Mouse (Mus musculus): Measurements from ENCODE around the gene Gm3591. TPM values are rescaled to one million over a fixed set of nuclear protein-coding genes. Genes with fewer than 3 reads are reported as not detected.
A peak's percentile ranks its signal among the peaks of the same experiment; 100 is the strongest.
"Not testable (repeated sequence)": the region's sequence is repeated elsewhere in the genome, so short reads cannot be mapped to it uniquely, and the experiment has no call there.

Gm3591 gene
- 1.3 and 2.6 TPM in 2 replicates for polyA plus RNA-seq (2016; fragmentation: Nextera tagmentation; extraction: Ambion mirVana)

DNA sequence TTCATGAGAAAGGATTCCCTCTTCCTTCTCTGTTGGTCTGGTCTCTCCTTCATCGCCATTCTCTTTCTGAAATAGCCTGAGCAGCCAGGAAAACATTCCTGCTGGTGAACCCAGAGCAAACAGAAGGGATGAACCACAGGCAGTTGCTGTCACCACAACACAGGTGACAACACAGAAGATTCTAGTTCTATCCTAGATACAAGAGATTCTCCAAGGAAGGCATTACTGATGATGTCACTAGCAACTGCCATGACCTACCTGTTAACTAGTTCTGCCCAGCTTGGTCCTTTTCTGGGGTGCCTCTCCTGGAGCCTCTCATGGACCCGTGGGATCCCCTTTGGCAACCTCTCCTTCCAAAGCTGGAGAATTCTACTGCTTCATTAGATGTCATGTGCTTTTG, at the start of gene Gm3591:
Gene Gm3591 (minus strand): TSS at position 101 of the 400 bp plus-strand sequence.
- ATAC-seq (ENCODE audit: low FRiP score); H3K9me3 ChIP-seq (replicated peaks); H3K4me2 ChIP-seq (replicated peaks); H3K27ac ChIP-seq; H3K9ac ChIP-seq; H3K27me3 ChIP-seq; H3K4me3 ChIP-seq; H3K36me3 ChIP-seq; H3K4me1 ChIP-seq: not testable (repeated sequence)
- no CpG with 5 or more reads among the region's 2 CpGs for WGBS

DNA sequence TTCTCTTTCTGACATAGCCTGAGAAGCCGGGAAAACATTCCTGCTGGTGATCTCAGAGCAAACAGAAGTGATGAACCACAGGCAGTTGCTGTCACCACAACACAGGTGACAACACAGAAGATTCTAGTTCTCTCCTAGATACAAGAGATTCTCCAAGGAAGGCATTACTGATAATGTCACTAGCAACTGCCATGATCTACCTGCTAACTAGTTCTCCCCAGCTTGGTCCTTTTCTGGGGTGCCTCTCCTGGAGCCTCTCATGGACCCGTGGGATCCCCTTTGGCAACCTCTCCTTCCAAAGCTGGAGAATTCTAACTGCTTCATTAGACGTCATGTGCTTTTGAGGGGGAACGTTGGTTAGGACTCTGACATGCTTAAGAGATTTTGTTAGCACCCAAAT, 32.2 kb upstream of the Gm3591 start, which contains the start of gene Gm3594:
Gene Gm3594 (minus strand): TSS at position 101 of the 400 bp plus-strand sequence.
- no CpG with 5 or more reads among the region's 4 CpGs for WGBS
- not testable (repeated sequence) for H3K9ac ChIP-seq; H3K4me3 ChIP-seq; H3K27me3 ChIP-seq; H3K4me1 ChIP-seq; H3K4me2 ChIP-seq (replicated peaks); H3K9me3 ChIP-seq (replicated peaks); H3K36me3 ChIP-seq; H3K27ac ChIP-seq; ATAC-seq (ENCODE audit: low FRiP score)

DNA sequence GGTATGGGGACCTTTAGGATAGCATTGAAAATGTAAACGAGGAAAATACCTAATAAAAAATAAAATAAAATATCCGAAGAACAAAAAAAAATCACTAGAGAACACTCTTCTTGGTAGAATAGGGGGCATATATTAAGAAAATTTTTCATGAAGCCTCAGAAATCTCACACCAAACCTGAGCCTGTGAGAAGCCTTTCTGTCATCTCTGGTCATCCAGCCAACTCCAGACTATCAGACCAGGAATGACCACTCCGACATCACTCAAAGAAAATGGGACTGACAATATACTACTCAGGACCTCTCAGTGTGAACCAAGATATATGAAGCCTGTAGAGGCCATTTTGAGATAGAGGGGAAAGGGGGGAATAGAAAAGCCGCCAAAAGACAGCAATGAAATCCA, 28.5 kb upstream of the Gm3591 start:
- not testable (repeated sequence) for H3K27ac ChIP-seq; H3K27me3 ChIP-seq; H3K36me3 ChIP-seq; H3K9ac ChIP-seq; ATAC-seq (ENCODE audit: low FRiP score); H3K4me3 ChIP-seq; H3K4me2 ChIP-seq (replicated peaks); H3K9me3 ChIP-seq (replicated peaks); H3K4me1 ChIP-seq
- WGBS: 81% methylated on average over 2 of the region's 4 CpGs

DNA sequence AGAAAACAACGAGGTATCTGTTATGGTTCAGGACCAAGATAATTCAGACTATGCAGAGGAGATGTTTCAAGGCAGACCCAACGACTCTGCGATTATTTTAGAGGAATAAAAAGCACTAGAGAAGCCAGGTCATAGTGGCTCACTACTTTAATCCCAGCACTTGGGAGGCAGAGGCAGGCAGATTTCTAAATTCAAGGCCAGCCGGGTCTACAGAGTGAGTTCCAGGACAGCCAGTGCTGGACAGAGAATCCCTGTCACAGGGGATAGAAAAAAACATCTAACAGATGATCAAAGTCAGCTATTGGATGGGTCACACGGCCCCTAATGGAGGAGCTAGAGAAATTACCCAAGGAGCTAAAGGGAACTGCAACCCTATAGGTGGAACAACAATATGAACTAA, 27.9 kb upstream of the Gm3591 start:
- not testable (repeated sequence) for H3K27ac ChIP-seq; H3K9ac ChIP-seq; H3K4me3 ChIP-seq; H3K27me3 ChIP-seq; H3K4me2 ChIP-seq (replicated peaks); H3K4me1 ChIP-seq; ATAC-seq (ENCODE audit: low FRiP score); H3K9me3 ChIP-seq (replicated peaks); H3K36me3 ChIP-seq
- 57% methylated on average over 1 of the region's 5 CpGs for WGBS

DNA sequence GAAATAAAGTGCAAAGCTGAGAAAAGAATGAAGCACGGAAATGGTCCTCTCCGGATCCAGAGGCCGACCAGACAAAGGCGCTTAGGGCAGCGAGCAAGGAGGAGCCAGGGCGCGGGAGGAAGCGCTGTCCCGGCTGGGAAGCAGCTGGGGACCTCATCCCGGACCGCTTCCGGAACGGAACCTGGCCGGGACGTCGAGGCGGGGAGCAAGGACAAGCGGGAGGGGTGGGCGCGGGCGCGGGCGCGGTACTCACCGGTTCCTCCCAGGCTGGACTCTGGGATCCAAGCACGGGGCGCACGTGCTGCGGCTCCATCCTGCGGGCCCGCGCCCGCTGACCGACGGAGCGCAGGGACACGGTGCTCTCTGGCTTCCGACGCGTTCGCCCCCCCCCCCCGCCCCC, 14.5 kb upstream of the Gm3591 start:
- 4% methylated on average over 39 of the region's 42 CpGs for WGBS
- H3K36me3 ChIP-seq: not testable (repeated sequence)
- H3K4me3 ChIP-seq: peak overlapping the region; percentile 30

DNA sequence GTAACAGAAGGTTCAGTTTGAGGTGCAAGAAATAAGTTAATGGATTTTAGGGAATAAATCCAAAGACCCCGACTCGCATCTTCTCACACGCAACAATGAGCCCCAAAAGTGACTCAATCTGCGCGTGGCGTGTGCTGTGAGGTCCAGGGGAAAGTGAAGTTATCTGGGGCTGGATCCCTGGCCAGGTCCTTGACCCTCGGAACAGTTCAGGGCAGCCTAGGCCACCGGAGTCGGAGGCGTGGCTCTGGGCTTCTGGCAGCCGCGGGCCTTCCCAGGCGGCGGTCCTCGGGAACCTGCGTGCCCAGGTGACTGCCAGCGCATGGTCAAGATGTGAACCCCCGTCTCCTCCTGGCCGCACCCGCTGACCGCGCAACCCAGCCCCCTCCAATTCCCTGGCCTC, 14.1 kb upstream of the Gm3591 start:
- H3K4me1 ChIP-seq; H3K9ac ChIP-seq; H3K36me3 ChIP-seq; H3K27me3 ChIP-seq; H3K9me3 ChIP-seq (replicated peaks); H3K27ac ChIP-seq; ATAC-seq (ENCODE audit: low FRiP score): not testable (repeated sequence)
- WGBS: 23% methylated on average over 22 of the region's 22 CpGs
- H3K4me3 ChIP-seq: peak overlapping the region; percentile 30
- H3K4me2 ChIP-seq (replicated peaks): peak overlapping the region; percentile 50

More for the DNA sequence above, 14.5 kb upstream of the Gm3591 start:
- H3K4me2 ChIP-seq (replicated peaks): peak overlapping the region; percentile 50
- not testable (repeated sequence) for H3K27me3 ChIP-seq; H3K27ac ChIP-seq; H3K9me3 ChIP-seq (replicated peaks); H3K9ac ChIP-seq; ATAC-seq (ENCODE audit: low FRiP score); H3K4me1 ChIP-seq

DNA sequence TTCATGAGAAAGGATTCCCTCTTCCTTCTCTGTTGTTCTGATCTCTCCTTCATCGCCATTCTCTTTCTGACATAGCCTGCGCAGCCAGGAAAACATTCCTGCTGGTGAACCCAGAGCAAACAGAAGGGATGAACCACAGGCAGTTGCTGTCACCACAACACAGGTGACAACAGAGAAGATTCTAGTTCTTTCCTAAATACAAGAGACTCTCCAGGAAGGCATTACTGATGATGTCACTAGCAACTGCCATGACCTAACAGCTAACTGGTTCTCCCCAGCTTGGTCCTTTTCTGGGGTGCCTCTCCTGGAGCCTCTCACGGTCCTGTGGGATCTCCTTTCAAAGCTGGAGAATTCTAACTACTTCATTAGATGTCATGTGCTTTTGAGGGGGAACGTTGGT, 22.1 kb downstream of the Gm3591 start, which contains the start of gene Gm16440:
Gene Gm16440 (minus strand): TSS at position 101 of the 400 bp plus-strand sequence.
- H3K4me1 ChIP-seq; H3K9ac ChIP-seq; ATAC-seq (ENCODE audit: low FRiP score); H3K9me3 ChIP-seq (replicated peaks); H3K27me3 ChIP-seq; H3K36me3 ChIP-seq; H3K27ac ChIP-seq; H3K4me3 ChIP-seq; H3K4me2 ChIP-seq (replicated peaks): not testable (repeated sequence)
- WGBS: 85% methylated on average over 2 of the region's 4 CpGs

Other genes starting within 250 kb of the Gm3591 start
- not detected in 2 replicates for gene Gm21560, start 193.2 kb downstream of the Gm3591 start, polyA plus RNA-seq (2016; fragmentation: Nextera tagmentation; extraction: Ambion mirVana)
- 3.4 and 3.8 TPM in 2 replicates for gene Gm3411, start 125.2 kb downstream of the Gm3591 start, polyA plus RNA-seq (2016; fragmentation: Nextera tagmentation; extraction: Ambion mirVana)
- not detected in 2 replicates for gene Gm21103, start 107.6 kb downstream of the Gm3591 start, polyA plus RNA-seq (2016; fragmentation: Nextera tagmentation; extraction: Ambion mirVana)
- gene Gm3618, start 68.8 kb downstream of the Gm3591 start, polyA plus RNA-seq (2016; fragmentation: Nextera tagmentation; extraction: Ambion mirVana): not detected in 2 replicates
- not detected in 2 replicates for gene Gm16440, start 22.2 kb downstream of the Gm3591 start, polyA plus RNA-seq (2016; fragmentation: Nextera tagmentation; extraction: Ambion mirVana)
- not detected in 2 replicates for gene Gm3594, start 32.1 kb upstream of the Gm3591 start, polyA plus RNA-seq (2016; fragmentation: Nextera tagmentation; extraction: Ambion mirVana)
- not detected in 2 replicates for gene Gm8356, start 124.8 kb upstream of the Gm3591 start, polyA plus RNA-seq (2016; fragmentation: Nextera tagmentation; extraction: Ambion mirVana)
- gene Gm3629, start 178.1 kb upstream of the Gm3591 start, polyA plus RNA-seq (2016; fragmentation: Nextera tagmentation; extraction: Ambion mirVana): 0.21 and 0.42 TPM in 2 replicates
- not detected in 2 replicates for gene Gm3460, start 209.9 kb upstream of the Gm3591 start, polyA plus RNA-seq (2016; fragmentation: Nextera tagmentation; extraction: Ambion mirVana)